Mouse (Mus musculus): ENCODE measurements around the gene Foxb1. TPM values are rescaled to one million over a fixed set of nuclear protein-coding genes. Genes with fewer than 3 reads are reported as not detected.

The Foxb1 gene
- total RNA-seq, 2 experiments from 2014 or later, result not detected

DNA sequence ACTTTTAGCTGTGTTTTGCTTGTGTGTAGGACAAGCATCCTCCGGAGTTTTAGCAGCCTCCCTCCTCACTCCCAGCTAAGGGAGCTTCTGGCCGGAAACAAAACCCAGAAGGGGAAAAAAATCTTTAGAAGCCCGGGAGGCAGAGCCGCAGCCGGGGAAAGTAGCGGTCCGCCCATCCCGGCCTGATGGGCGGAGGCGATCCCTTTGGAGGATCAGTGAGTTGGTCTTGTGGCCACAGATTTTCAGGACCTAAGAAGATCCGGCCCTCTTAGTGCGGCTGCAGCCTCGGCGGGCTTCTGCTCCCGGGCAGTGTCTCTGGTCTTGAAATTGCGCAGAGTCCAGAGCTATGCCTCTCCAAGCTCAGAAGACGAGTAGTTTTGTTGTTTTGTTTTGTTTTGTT lies 2.2 kb downstream of the Foxb1 start:
- DNase-seq (ENCODE audit: low spot score in 2 of 2), result no peak

DNA sequence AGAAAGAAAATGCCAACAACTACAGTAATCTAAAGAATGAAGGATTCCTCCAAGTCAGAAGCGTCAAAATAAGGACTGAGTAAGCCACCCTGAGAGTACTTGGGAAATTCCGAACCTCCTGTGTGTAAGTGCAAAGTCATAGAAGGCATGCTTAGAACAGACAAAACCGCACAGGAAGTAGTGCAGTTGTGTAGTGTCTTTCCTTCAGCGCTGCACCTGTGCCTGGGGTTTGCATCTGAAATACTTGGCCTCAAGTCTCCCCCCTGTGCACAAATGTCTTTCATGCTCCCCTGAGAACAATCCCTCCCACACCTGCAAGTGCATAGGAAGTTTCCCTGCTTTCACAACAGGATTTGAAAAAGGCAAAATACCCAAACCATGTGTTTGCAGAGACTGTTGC lies 3.5 kb downstream of the Foxb1 start:
- no peak for DNase-seq (ENCODE audit: low spot score in 2 of 2)

DNA sequence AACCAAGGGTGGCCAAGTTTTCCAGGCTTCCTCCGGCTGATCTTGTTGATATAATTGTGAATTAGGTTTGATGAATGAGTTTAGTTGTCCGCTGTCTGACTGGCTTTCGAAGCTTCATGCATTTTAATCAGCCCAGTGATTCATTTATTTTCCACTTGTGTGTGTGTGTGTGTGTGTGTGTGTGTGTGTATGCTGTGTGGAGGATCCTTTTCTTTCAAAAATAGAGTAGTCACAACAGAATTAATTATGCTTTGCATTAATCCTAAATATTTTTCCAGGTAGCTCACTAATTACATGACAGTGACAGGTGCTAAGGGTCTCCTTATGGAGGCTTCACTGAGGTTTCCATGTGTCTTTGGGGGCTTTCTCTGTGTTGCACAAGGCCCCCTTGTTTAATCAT lies 4.3 kb downstream of the Foxb1 start:
- no peak for DNase-seq (ENCODE audit: low spot score in 2 of 2)

DNA sequence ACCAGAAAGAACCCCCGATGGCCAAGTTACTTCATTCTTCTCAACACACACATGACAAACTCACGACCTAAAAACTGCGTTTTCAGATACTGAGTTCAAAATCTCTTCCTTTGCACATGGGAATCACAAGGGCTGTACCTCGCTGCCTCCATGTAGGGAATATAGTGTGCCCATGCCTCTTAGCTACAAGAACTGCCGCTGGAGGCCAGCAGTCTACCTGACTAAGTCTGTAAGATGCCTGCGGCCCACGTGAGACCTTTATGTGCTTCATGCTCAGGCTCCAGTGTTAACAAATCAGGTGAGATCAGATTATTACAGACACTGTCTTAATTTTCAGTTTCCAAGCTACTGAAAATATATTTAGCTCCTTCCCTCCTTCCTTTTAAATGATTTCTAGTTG lies 4.7 kb downstream of the Foxb1 start:
- DNase-seq (ENCODE audit: low spot score in 2 of 2), result no peak

DNA sequence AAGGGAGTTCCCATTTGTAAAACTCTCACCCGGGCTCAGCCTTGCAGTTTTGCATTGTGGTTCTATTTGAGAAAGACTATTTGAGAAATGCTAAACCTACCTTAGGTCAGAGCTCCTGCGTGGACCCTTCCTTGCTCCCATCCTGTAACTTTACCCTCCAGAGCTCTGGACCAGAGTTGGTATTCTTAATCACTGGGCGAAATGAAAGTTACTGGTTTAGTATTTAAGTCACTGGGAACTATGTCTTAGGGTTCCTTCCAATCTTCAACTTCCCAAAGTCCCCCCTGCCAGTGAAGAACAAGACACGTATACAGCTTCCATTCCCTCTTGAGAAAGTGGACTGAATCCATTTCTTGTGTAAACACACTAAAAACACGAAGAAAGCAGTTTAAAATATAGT lies 5.6 kb downstream of the Foxb1 start:
- no peak for DNase-seq (ENCODE audit: low spot score in 2 of 2)

DNA sequence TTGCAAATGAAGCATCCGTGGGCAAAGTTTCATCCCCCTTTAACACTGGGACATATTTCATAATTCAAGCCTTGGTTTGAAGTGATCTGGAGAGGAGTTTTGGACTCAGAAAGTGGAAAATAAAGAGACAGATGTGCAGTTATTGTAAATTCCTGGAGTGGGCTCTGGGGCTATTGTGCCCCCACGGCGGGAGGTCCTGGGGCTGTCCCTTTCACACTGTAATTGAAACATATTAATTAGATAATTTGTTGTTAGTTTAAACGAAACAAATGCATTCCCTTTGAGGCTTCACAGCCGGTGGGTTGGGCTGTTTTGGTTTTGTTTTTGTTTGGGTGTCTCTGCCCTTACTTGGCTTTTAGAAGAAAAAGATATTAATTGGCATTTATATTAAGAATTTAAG lies 6.0 kb downstream of the Foxb1 start:
- no peak for DNase-seq (ENCODE audit: low spot score in 2 of 2)

DNA sequence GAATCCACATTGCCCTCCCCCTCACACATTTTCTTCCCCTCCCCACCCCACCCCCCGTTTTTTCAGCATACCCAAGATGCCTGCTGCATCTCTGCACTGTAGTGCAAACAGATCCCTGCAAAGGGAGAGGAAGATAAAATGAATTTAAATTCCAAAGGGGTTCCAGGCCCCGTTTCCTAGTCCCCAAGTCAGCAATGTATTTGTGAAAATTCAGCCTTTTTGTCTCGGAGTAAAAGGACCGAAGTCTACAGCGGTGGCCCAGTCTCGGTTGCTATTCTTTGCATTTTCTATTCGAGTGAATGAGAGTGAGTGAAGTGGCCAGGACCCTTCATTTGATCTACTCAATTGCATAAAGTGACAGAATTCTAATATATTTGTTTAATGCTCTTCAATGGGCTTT lies 6.4 kb downstream of the Foxb1 start:
- DNase-seq (ENCODE audit: low spot score in 2 of 2), result no peak

DNA sequence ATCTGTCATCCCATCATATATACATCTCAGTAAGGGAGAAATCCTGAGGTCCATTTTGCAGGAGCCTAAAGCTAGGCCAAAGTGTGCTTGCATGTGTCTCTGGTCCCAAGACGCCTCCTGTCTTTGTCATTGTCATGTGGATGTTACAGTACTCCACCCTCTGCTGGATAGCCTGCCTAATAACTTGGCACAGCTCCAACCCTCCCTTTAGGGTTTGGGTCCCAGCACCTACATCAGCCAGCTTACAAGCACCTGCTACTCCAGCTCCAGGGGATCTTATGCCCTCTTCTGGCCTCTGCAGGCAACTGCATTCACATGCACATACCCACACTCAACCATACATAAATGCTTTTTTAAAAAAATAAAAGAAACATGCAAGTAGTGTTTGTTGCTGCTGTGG lies 12.8 kb downstream of the Foxb1 start:
- DNase-seq (ENCODE audit: low spot score in 2 of 2), result no peak

DNA sequence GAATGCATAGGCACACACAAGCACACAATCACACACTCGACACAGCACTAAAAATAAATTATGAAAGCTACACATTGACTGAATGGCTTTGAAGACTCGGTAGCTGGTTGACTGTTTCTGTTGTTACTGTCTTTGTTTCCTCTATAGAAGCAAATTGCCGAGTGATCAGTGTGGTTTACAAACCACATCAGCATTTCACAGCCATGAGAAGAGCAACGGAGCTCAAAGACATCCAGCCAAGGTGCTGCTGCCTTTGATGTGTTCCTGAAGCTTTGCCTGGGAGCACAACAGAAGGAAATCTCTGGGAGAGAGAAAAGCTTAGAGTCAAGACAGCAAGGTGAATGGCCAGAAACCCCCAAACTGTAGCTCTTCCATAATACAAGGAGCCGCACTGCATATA lies 32.0 kb downstream of the Foxb1 start:
- no peak for DNase-seq (ENCODE audit: low spot score in 2 of 2)

DNA sequence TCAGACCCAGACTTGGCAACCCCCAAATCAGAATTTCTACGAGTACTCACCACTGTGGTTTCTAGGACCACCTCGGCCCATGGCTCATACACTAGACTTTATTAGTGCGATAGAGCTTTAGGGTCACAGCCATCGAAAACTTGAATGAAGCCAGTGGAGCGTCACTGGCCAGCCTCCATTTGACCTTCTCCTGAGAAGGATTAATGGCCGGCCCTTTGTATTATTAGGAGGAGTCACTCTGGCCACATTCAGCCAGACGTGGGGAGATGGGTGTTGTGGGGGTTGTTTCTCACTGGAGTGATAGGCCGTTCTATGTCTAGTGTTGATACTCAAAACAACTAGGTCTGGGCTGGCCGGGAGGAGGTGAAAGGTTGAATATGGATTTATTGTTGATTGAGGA lies 42.3 kb downstream of the Foxb1 start:
- DNase-seq (ENCODE audit: low spot score in 2 of 2), result no peak

DNA sequence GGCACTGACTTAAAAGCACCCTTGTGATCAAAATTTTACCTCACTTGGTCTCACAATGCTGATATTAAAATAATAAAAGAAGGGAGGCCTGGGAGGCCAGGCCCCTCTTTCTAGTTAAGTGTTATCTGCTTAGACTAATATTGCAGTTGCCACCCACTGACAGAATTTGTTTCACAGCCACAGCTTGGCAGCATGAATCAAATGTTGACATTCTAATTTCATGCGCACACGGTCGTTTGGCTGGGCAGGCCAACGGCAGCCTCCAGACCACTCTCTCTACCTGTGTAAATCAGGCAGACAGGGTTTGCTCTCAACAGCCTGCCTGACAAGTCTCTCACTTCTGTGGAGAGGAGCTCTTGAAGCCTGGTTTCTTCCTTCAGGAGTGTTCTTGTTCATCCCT lies 44.4 kb downstream of the Foxb1 start:
- no peak for DNase-seq (ENCODE audit: low spot score in 2 of 2)

DNA sequence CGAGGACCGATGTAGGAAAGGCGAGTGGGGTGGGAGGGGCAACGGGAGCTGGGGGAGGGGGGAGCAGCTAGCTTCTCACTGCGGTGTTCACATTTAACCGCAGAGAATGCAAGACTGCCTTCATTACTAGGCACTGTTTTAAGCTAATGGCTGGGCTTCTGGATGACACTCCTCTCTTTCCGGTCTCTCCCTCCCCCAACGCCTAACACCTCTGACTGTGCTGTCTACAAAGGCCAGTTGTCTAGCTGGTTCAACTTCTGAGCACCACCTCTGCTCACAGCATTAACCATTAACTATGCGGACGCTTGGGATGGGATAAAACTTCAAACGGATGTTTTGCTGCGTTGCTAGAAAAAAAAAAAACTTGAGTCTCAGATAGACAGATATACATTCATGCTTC lies 45.3 kb downstream of the Foxb1 start:
- no peak for DNase-seq (ENCODE audit: low spot score in 2 of 2)

DNA sequence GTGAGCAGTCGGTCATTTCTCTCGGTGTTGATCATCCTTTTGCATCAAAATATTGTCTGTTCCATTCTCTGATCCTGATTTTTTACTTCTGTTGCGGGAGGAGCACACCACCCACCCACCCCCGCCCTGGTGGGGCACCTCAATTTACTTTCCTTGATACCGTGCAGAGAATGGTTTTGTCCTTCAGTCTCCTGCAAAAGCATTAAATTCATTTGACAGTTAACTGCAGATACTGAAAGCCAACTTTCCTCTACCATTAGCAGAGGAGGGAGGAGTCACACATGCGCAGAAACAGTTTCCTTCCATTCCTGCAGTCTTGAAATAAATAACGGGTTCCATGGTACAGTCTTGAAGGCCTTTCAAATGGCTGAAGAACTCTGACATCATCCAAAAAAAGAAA lies 46.4 kb downstream of the Foxb1 start:
- DNase-seq (ENCODE audit: low spot score in 2 of 2), result no peak

DNA sequence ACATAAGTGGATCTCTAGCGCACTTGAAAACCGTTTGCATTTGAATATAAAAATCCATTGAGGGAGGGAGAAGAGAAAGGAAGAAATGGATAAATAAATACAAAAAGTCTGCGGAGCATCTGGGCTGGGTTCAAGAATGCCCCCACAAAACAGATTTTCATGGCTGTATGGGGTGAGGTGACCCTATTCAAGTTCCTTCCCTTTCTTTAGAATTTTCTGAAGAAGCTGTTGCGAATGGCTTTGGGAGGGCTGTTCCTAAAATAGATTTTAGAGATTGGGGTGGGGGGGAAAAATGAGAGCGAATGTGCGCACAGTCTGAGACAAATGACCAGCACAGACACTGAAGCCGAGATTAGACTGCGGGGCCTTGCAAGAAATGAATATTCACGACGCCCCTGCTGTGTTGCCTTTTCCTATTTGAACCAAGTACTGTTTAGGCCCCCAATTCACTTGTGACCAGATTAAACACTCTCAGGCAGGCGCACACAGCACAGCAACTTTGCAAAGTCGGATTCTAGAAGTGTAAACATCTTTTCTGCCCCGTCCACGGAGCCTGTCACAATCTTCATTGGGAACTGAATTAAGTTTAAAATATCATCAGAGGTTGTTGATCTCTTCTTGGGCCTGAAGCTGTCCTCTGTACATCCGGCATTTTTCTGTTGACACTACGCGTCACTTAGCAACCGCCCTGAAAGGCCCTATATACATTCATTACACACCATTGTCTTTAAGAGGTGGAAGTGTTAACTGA lies 47.0 kb downstream of the Foxb1 start:
- no peak for DNase-seq (ENCODE audit: low spot score in 2 of 2)

DNA sequence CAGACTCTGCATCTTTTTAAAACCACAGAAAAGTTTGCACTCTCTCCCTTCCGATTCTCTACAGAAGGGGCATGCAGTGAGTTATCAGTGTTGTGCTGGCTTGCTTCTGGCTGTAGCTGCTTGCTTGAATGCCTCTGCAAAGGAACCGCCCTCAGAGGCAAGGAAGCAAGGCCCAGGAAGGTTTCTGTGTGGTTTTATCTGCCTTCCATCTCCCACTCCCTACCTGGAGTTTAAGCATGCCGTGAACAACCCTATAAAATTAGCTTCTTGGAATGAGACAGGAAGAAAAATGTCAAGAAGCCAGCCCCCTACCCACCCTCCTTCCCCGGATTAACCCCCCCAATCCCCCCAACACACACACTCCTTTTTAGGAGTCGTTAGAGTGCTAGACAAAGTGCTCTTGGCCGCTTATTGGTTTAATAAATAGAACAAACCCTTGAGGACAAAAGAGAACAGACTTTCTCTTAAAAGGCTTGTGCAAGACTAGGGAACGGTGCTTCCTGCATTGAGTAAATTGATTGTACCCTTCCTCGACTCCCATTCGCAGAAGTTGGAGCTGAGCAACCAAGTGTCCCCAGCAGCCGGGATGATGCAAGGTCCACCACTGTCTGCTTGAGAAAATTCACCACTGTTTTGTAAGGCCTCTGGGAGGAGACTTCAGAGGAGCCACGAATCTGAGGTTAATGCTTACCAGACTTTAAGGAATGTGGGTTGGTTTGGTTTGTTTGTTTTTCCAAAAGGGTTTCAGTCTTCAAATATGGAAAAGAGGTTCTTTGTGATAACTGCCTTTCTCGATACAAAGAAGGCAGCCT lies 47.8 kb downstream of the Foxb1 start:
- no peak for DNase-seq (ENCODE audit: low spot score in 2 of 2)

Other genes with a start within 250 kb of the Foxb1 start
- gene Bnip2, start 228.5 kb upstream of the Foxb1 start, total RNA-seq (2021), result 10 to 100 TPM; 31.9 to 43.6 TPM